Mouse (Mus musculus) heart, adult 2 months (tissue): ENCODE measurements at regions not wholly inside any gene's neighbourhood (a gene's known extent, or its start where the extent isn't known, plus 50 kb on each side); places are given as distances from the start of the nearest gene placed in this dataset.

ENCODE experiments used
- DNase-seq, 2 experiments: peaks; one replicate each; pipeline ENCODE4 v3.0.0; 2021
- H3K27ac ChIP-seq: fragments of 200-600 bp; 2 replicates; pipeline ENCODE4 v1.8.1; 2022
- H3K27me3 ChIP-seq: fragments of 200-500 bp; 2 replicates; pipeline ENCODE4 v1.6.1; 2012; ENCODE audit warnings: mild to moderate bottlenecking, low read length, inconsistent platforms, mixed read lengths; ENCODE audit not compliant: control insufficient read depth, insufficient read depth
- H3K36me3 ChIP-seq: fragments of 200-500 bp; 2 replicates; pipeline ENCODE4 v1.6.1; 2012; ENCODE audit warnings: low read length, inconsistent platforms; ENCODE audit not compliant: control insufficient read depth, insufficient read depth
- H3K4me1 ChIP-seq: fragments of 200-500 bp; 2 replicates; pipeline ENCODE4 v1.6.1; 2011; ENCODE audit warnings: low read length; ENCODE audit not compliant: control insufficient read depth, insufficient read depth
- H3K4me3 ChIP-seq: fragments of 200-600 bp; 2 replicates; pipeline ENCODE4 v1.8.1; 2022
- H3K79me2 ChIP-seq: fragments of 200-500 bp; replicated peaks from 2 replicates; pipeline ENCODE4 v1.6.1; 2012; ENCODE audit warnings: mild to moderate bottlenecking, inconsistent platforms, low read length, moderate library complexity, mixed read lengths; ENCODE audit not compliant: control insufficient read depth, insufficient read depth
- H3K9ac ChIP-seq: fragments of 200-500 bp; 2 replicates; pipeline ENCODE4 v1.6.1; 2012; ENCODE audit warnings: low read depth, mild to moderate bottlenecking, control low read depth, inconsistent platforms, low read length, mixed read lengths
- CTCF ChIP-seq: fragments of 200-600 bp; IDR thresholded peaks from 2 replicates; pipeline ENCODE4 v1.8.1; 2022; ENCODE audit warnings: antibody characterized with exemption, mild to moderate bottlenecking, moderate library complexity
- EP300 ChIP-seq: fragments of 200-500 bp; IDR thresholded peaks from 2 replicates; pipeline ENCODE4 v1.6.1; 2011; ENCODE audit warnings: low read depth, low read length, control low read depth; ENCODE audit not compliant: insufficient read depth
- POLR2A ChIP-seq: fragments of 200-500 bp; IDR thresholded peaks from 2 replicates; pipeline ENCODE4 v1.6.1; 2011; ENCODE audit warnings: mild to moderate bottlenecking, low read depth, low read length, control low read depth; ENCODE audit not compliant: insufficient read depth
- WGBS: fragments of 180-500 bp; shearing (Covaris S2); methylation state at CpG from one replicate; pipeline ENCODE4 v1.1.7; 2018; 5-methylcytosine and 5-hydroxymethylcytosine counted together
- intact Hi-C: fragments of 180-260 bp; cut with DNase I; formaldehyde crosslinking; loops from one replicate; pipeline ENCODE4 v1.15.1; 2025

DNA sequence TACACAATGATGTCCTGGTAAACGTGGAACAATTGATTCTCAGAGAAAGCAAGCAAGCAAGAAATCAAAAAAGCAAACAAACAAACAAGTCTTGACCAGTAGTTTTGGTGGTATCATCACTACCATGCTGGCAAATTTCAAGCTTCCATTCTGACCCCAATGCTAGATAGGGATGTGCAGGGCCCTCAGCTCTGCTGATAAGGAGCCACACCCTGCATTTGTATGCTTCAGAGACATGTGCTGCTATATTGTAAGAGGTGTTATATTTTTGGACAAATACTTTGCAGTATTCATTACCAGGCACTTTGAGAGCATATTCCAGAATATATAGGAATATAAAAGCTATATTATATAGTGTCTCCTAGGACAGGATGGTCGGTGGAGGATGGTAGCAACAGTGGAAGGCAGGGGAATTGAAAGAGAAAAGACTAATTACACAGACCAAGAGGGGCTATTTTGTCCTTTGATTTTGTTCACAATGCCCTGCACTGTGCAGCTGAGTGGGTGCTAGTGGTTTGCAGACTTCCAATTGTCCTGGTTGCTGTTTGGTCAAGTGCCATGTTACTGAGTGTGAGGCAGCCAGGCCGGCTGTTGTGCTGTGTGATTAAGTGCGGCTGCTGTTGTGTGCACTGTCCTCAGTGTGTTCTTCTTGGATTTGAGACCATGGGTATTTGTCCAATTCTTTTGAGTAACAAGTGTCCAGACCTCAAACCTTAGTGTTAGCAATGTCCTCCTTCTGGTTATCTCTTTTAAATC is 54.9 kb upstream of the Paqr3 start:
- H3K4me1 ChIP-seq = no peaks in the 10 kb centered on the region
- H3K9ac ChIP-seq = no peak overlapping the region
- no peak for DNase-seq
- TF ChIP-seq EP300 = no peak
- no peak for TF ChIP-seq CTCF
- TF ChIP-seq POLR2A = no peak
- H3K27me3 ChIP-seq = no peaks in the 10 kb centered on the region
- 68% methylated on average over 4 of the region's 4 CpGs for WGBS
- H3K79me2 ChIP-seq = no peaks in the 10 kb centered on the region
- intact Hi-C loops = no loop called here
- no peak overlapping the region for H3K27ac ChIP-seq
- no peak overlapping the region for H3K4me3 ChIP-seq
- no peaks in the 10 kb centered on the region for H3K36me3 ChIP-seq
